Mouse (Mus musculus): ENCODE results near the gene Trpm2. TPM values are rescaled to one million over a fixed set of nuclear protein-coding genes. Genes with fewer than 3 reads are reported as not detected.
"Not testable (repeated sequence)": the region's sequence is repeated elsewhere in the genome, so short reads cannot be mapped to it uniquely, and the experiment has no call there.

Gene Trpm2
- polyA plus RNA-seq (2015; fragmentation: Nextera tagmentation; extraction: Ambion mirVana) = 1.1 and 1.2 TPM in 2 replicates

DNA sequence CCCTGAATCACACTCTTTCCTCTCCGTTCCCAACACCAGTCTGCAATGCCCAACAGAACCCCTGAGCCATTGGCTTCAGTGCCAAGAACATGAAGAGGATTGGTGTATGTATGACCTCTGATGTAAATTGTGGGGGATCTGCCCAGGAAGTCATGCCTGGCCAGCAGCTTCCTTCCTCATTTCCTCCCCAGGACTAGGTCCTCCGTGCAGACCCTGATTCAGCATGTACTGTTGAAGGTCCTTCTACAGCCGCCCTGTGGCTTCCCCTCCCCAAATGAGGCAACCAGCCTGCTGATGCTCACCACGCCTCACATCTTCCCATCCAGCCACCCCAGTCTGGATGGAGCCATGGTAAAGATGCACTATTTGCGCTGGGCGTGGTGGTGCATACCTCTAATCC, at the start of gene Trpm2:
TSS of gene Trpm2 (minus strand) at position 83 of the 400 bp plus-strand sequence.
- ATAC-seq = no peak
- peaks cover 23% of the 10 kb centered on the region for H3K27me3 ChIP-seq (replicated peaks)
- peak within 1 kb of the TSS; percentile 31 for H3K4me3 ChIP-seq (replicated peaks)
- H3K27ac ChIP-seq = no peak within 1 kb of the TSS
- no peaks in the 10 kb centered on the region for H3K9me3 ChIP-seq
- no peaks in the 10 kb centered on the region for H3K36me3 ChIP-seq
- H3K9ac ChIP-seq = no peak within 1 kb of the TSS; the same call in 1 of the 2 replicates
- WGBS = 75% methylated on average over 6 of the region's 6 CpGs
- peak within 1 kb of the TSS; percentile 70 for H3K4me2 ChIP-seq (replicated peaks)
- H3K4me1 ChIP-seq (replicated peaks) = peaks cover 6% of the 10 kb centered on the region; the same call in 1 of the 2 replicates

DNA sequence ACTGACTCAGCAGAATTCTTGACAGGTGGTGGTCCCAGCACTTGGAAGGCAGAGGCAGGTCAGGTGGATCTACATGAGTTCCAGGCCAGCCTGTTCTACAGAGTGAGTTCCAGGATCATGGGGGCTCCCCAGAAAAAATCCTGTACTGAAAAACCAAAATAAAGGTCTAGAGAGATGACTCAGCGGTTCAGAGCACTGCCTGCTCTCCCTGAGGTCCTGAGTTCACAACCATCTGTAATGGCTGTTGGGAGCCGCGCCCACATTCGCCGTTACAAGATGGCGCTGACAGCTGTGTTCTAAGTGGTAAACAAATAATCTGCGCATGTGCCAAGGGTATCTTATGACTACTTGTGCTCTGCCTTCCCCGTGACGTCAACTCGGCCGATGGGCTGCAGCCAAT, 49.6 kb upstream of the Trpm2 start:
- H3K27me3 ChIP-seq (replicated peaks); H3K36me3 ChIP-seq; H3K27ac ChIP-seq; H3K9me3 ChIP-seq; H3K4me2 ChIP-seq (replicated peaks); H3K9ac ChIP-seq; H3K4me3 ChIP-seq (replicated peaks); H3K4me1 ChIP-seq (replicated peaks); ATAC-seq: not testable (repeated sequence)
- 94% methylated on average over 6 of the region's 11 CpGs for WGBS

DNA sequence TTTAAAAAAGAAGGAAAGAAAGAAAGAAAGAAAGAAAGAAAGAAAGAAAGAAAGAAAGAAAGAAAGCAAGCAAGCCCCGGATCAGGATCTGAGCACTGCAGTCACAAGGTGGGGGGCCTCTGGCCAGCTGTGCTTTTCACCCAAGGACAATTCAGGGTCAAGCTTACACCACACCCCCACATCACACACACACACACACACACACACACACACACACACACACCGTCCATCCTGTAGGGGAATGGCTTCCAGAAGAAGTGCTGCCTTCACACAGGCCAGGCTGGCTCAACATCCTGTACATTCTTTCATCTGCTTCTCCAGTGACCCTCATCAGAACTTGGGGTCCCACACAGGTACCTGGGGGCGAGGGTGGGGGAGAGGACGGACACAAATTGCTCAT, 48.9 kb upstream of the Trpm2 start:
- H3K4me1 ChIP-seq (replicated peaks) = no peaks in the 10 kb centered on the region
- no peaks in the 10 kb centered on the region; the same call in 1 of the 2 replicates for H3K27me3 ChIP-seq (replicated peaks)
- WGBS = 92% methylated on average over 4 of the region's 4 CpGs
- no peak overlapping the region for H3K27ac ChIP-seq
- ATAC-seq = peak; percentile 58
- H3K36me3 ChIP-seq = no peaks in the 10 kb centered on the region
- no peak overlapping the region for H3K4me3 ChIP-seq (replicated peaks)
- H3K9me3 ChIP-seq = no peaks in the 10 kb centered on the region
- H3K4me2 ChIP-seq (replicated peaks) = no peak overlapping the region
- H3K9ac ChIP-seq = no peak overlapping the region

DNA sequence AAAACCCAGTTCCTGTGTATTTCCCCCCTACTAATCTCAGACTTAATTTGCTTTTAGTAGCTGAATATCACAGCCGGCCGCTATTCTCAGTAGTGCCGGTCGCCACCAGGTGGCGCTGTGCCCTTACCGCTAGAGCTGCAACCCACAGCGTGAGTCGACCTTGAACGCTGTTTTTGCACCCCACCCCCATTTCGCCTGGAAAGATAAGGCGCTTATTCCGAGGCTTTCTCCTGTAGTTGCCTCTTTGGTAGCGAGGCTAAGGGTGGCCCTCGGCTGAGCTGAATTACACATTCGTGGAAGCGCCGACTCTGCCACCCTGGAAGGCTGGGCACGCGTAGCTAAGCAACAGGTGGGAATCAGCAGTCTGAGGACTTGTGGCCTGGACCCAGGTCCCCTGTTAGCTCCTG, 48.4 kb upstream of the Trpm2 start:
- Histone ChIP-seq H3K27me3 (replicated peaks) (no peaks in the 10 kb centered on the region; the same call in 1 of the 2 replicates), H3K4me1 (replicated peaks) (no peaks in the 10 kb centered on the region), H3K9ac (no peak overlapping the region), H3K4me3 (replicated peaks) (peak overlapping the region; percentile 19), H3K9me3 (no peaks in the 10 kb centered on the region), H3K4me2 (replicated peaks) (peak overlapping the region; percentile 69), H3K36me3 (no peaks in the 10 kb centered on the region), H3K27ac (no peak overlapping the region)
- 17% methylated on average over 19 of the region's 19 CpGs for WGBS
- peak; percentile 86 for ATAC-seq

DNA sequence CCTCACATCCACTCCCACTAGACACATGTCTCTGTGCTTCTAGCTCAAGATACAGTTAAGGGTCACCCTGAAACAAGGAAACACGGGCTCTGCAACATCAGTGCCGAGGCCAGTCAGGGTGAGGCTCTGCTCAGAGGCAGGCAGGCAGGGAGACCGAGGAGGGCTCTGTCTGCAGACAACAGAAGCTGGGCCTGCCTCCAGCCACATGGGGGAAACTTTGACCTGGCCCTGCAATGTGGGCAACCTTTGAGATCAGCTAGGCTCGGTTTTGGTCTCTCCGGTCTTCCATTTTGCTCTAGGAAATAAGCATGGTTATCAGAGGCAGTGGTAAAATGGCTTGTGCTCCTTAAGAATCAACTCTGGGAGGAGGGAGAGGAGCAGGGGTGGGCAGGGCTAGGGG, 46.0 kb upstream of the Trpm2 start:
- no peak overlapping the region for H3K9ac ChIP-seq

DNA sequence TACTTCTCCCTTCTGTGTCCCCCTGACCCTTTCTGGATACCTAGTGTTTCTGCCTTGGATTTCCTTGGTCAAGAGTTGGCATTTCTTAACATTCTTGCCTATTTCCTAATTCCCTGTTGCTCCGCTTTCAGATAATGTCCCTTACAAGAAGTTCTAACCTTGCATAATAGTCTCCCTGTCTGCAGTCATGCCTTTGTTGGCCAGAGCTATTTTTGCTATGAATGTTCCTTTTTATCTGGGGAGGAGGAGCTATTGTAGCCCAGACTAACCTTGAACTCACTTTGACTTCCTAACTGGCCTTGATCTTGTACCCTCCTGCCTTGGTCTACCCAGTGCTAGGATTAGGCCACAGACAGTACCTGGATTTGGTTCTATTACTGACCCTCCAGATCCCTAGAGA, 45.1 kb upstream of the Trpm2 start:
- H3K4me2 ChIP-seq (replicated peaks) = no peak overlapping the region
- H3K4me1 ChIP-seq (replicated peaks) = no peaks in the 10 kb centered on the region
- H3K27ac ChIP-seq = no peak overlapping the region
- no peaks in the 10 kb centered on the region; the same call in 1 of the 2 replicates for H3K27me3 ChIP-seq (replicated peaks)
- no peaks in the 10 kb centered on the region for H3K36me3 ChIP-seq
- WGBS = 85% methylated on average over 1 of the region's 1 CpGs
- H3K9me3 ChIP-seq = no peaks in the 10 kb centered on the region
- ATAC-seq = no peak
- no peak overlapping the region for H3K4me3 ChIP-seq (replicated peaks)
- no peak overlapping the region for H3K9ac ChIP-seq

More for the DNA sequence above, 46.0 kb upstream of the Trpm2 start:
- H3K27me3 ChIP-seq (replicated peaks) = no peaks in the 10 kb centered on the region; the same call in 1 of the 2 replicates
- no peak overlapping the region for H3K27ac ChIP-seq
- ATAC-seq = no peak
- H3K4me1 ChIP-seq (replicated peaks) = no peaks in the 10 kb centered on the region
- H3K36me3 ChIP-seq = no peaks in the 10 kb centered on the region
- H3K9me3 ChIP-seq = no peaks in the 10 kb centered on the region
- no peak overlapping the region for H3K4me2 ChIP-seq (replicated peaks)
- no peak overlapping the region for H3K4me3 ChIP-seq (replicated peaks)
- WGBS = 46% methylated on average over 5 of the region's 5 CpGs

DNA sequence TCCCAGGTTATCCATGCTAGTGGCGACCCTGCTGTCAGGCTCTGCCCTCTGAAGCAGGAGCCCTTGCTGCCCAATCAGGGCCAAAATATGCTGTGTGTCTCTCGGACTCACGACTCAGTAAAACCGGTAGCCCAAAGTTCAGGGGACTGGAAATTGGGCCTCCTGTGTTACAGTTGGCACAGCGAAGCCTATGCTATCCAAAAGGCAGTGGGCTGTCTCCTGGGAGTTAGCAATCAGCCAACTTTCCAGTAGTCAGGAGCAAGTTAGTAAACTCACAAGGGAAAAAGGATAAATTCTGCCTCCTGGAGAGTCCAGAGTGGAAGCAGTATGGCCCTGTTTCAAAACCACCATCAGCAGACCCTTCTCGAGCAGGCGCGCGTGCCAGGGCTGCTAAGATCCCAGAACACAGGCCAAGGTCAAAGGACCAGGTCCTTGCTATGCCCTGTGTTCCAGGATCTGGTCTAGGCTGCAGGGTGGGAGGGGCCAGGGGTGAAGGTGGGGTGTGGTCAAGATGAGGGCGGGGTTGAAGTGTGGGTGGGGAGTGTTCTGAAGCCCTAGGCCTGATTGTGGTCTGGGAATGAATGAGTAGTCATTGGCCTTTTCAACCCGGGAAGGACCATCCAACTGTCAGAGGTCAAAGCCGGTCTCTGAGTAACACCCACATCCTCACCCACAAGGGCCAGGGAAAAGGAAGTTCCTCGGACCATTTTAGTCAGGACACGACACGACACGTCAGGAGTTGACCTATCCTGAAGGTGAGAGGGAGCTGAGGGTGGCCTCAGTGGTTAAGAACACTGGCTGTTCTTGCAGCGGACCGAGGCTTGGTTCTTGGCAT, 42.5 kb upstream of the Trpm2 start:
- no peak overlapping the region for H3K9ac ChIP-seq
- H3K9me3 ChIP-seq = no peaks in the 10 kb centered on the region
- WGBS = 90% methylated on average over 18 of the region's 18 CpGs
- no peaks in the 10 kb centered on the region for H3K27me3 ChIP-seq (replicated peaks)
- H3K4me1 ChIP-seq (replicated peaks) = peaks cover 11% of the 10 kb centered on the region
- H3K4me3 ChIP-seq (replicated peaks) = no peak overlapping the region
- no peak for ATAC-seq
- H3K4me2 ChIP-seq (replicated peaks) = no peak overlapping the region
- H3K27ac ChIP-seq = no peak overlapping the region
- H3K36me3 ChIP-seq = no peaks in the 10 kb centered on the region

DNA sequence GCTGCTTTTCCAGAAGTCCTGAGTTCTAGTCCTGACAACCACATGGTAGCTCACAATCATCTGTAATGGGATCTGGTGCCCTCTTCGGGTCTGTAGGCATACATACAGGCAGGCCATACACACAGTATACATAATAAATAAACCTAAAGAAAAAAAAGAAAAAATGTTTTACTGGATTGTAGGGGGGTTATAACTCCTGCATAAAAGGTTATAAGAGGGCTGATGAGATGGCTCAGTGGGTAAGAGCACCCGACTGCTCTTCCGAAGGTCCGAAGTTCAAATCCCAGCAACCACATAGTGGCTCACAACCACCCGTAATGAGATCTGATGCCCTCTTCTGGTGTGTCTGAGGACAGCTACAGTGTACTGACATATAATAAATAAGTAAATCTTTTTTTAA, 40.8 kb upstream of the Trpm2 start:
- H3K4me3 ChIP-seq (replicated peaks); ATAC-seq: not testable (repeated sequence)
- 91% methylated on average over 5 of the region's 5 CpGs for WGBS

DNA sequence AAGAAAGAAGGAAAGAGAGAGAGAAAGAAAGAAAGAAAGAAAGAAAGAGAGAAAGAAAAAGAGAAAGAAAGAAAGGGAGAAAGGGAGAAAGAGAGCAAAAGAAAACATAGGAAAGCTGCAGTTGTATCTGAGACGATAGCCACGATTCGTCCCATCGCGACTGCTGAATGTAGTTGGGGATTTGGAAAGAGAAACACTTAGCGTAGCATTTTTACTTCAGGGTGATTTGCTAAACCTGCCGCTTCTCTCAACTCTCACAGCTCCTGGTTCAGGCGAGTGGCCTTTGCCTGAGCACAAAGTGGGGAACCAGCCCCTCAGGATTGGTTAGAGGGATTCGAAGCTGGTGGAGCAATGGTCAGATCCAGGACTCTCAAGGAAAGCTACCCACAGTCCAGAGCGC, 40.0 kb upstream of the Trpm2 start:
- Histone ChIP-seq H3K27ac (0 out of 2 replicates have a peak overlapping the region, but pooled peaks have one; percentile 13), H3K4me1 (replicated peaks) (peaks cover 35% of the 10 kb centered on the region), H3K9me3 (no peaks in the 10 kb centered on the region), H3K4me3 (replicated peaks) (peak overlapping the region; percentile 19; the same call in 1 of the 2 replicates), H3K27me3 (replicated peaks) (no peaks in the 10 kb centered on the region), H3K36me3 (no peaks in the 10 kb centered on the region), H3K4me2 (replicated peaks) (peak overlapping the region; percentile 87), H3K9ac (peak overlapping the region; percentile 38; the same call in 1 of the 2 replicates)
- no peak for ATAC-seq
- WGBS = 14% methylated on average over 10 of the region's 10 CpGs

More for the DNA sequence above, 40.8 kb upstream of the Trpm2 start:
- not testable (repeated sequence) for H3K27me3 ChIP-seq (replicated peaks); H3K27ac ChIP-seq; H3K9ac ChIP-seq; H3K36me3 ChIP-seq; H3K9me3 ChIP-seq
- Histone ChIP-seq H3K4me1 (replicated peaks) (peaks cover 28% of the 10 kb centered on the region), H3K4me2 (replicated peaks) (peak overlapping the region; percentile 87; the same call in 1 of the 2 replicates)

DNA sequence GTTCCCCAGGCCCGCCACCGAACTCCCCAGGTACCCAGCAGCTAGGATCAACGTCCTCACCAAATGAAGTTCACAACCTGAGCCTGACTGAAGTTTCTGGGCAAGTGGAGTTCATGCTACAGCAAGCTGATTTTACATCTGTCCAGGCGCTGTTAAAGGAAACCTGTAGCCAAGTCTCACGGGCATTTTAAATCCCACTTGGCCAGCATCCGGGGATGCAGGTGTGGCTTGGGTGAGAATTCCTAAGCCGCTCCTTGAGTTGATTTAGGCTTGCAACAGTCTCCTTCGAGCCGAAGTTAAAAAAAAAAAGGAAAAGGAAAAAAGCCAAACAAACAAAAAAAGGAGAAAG, 39.6 kb upstream of the Trpm2 start, which contains the start of gene Pfkl:
TSS of gene Pfkl (minus strand) at position 139 of the 349 bp plus-strand sequence.
- Histone ChIP-seq H3K36me3 (no peaks in the 10 kb centered on the region), H3K27ac (peak within 1 kb of the TSS; percentile 99), H3K9ac (peak within 1 kb of the TSS; percentile 91), H3K27me3 (replicated peaks) (no peaks in the 10 kb centered on the region), H3K4me1 (replicated peaks) (peaks cover 38% of the 10 kb centered on the region), H3K4me2 (replicated peaks) (peak within 1 kb of the TSS; percentile 87), H3K4me3 (replicated peaks) (peak within 1 kb of the TSS; percentile 74), H3K9me3 (no peaks in the 10 kb centered on the region)
- 0% methylated on average over 9 of the region's 9 CpGs for WGBS
- peak; percentile 20; the same call in 1 of the 2 replicates for ATAC-seq

DNA sequence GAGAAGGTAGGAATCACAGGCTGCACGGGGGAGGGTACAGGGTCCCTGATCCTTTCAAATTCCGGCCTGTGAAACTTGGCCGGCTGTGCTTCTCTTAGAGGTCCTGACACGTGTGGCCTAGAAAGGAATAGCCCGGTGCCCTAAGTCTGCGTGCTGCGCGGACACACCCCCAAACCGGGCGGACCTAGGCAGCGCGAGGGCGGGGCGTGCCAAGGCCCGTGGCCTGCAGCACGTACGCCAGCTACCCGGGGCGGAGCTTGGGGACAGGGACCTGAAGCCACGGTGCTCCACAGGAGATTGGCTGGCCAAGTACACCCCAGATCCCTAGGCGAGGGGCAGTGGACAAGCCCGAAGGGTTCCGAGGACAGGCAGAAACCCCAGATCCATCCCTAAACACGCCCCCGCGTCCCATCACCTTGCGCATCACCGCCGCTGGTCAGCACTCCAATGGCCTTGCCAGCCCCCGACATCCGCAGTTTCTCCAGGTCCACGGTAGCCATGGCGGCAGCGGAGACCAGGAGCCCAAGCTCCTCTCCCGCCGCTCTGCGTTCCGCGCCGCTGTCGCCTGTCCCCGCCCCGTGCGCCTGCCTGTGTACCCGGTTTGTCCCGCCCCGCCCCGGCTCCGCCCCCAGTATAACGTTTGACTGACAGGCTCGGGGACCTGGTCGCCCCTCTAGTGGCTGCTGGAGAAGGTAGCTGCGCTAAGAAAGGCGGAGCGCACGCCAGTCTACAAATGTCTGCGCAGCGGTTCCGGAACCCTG, 39.0 kb upstream of the Trpm2 start:
- Histone ChIP-seq H3K4me3 (replicated peaks) (peak overlapping the region; percentile 74), H3K36me3 (no peaks in the 10 kb centered on the region), H3K4me2 (replicated peaks) (peak overlapping the region; percentile 87), H3K27ac (peak overlapping the region; percentile 99), H3K4me1 (replicated peaks) (peaks cover 38% of the 10 kb centered on the region), H3K9ac (peak overlapping the region; percentile 91), H3K9me3 (no peaks in the 10 kb centered on the region), H3K27me3 (replicated peaks) (no peaks in the 10 kb centered on the region)
- peak; percentile 96 for ATAC-seq
- WGBS = under 1% methylated on average over 59 of the region's 59 CpGs

DNA sequence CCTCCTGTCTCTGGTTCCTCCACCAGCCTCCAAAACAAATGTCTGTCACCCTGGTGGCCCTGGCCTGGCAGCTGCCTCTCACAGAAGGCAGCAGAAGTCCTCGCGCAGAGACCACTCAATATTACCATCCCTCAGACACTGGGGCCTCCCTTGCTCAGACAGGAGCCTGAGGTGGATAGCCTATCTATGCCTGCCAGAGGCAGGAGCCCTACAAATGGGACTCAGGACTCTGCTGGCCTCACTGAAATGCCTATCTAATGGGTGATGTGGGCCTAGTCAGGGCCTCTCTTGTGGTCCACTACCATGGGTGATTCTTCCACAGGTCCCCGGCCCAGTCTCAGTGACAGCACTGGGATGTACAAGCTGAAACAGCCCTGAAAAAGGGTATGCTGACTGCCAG, 37.8 kb upstream of the Trpm2 start:
- Histone ChIP-seq H3K4me2 (replicated peaks) (peak overlapping the region; percentile 87), H3K27ac (peak overlapping the region; percentile 99), H3K36me3 (no peaks in the 10 kb centered on the region), H3K4me3 (replicated peaks) (peak overlapping the region; percentile 74), H3K9me3 (no peaks in the 10 kb centered on the region), H3K27me3 (replicated peaks) (no peaks in the 10 kb centered on the region), H3K4me1 (replicated peaks) (peaks cover 38% of the 10 kb centered on the region), H3K9ac (peak overlapping the region; percentile 91)
- WGBS = 63% methylated on average over 3 of the region's 3 CpGs
- no peak for ATAC-seq
